Mouse (Mus musculus): Measurements from ENCODE around the gene P2rx3. TPM values are rescaled to one million over a fixed set of nuclear protein-coding genes. Genes with fewer than 3 reads are reported as not detected.

The P2rx3 gene
- polyA plus RNA-seq, 1 experiment = 0.54 TPM

- no peak overlapping the region for H3K4me3 ChIP-seq (ENCODE audit: control insufficient read depth, insufficient read depth, low read length)
- 85% methylated on average over 10 of the region's 10 CpGs for WGBS
- peaks cover 9% of the 10 kb centered on the region for H3K4me1 ChIP-seq (replicated peaks; ENCODE audit: control insufficient read depth, insufficient read depth, low read length)
- peaks cover 35% of the 10 kb centered on the region for H3K36me3 ChIP-seq (ENCODE audit: control insufficient read depth, insufficient read depth, low read length)
- H3K27ac ChIP-seq (ENCODE audit: control insufficient read depth, insufficient read depth, low read length) = no peak overlapping the region
- TF ChIP-seq POLR2A (IDR thresholded peaks at IDR 0.05; ENCODE audit: control insufficient read depth, extremely low read depth, insufficient read depth, low read length, poor library complexity) = no peak
- TF ChIP-seq CTCF (IDR thresholded peaks at IDR 0.05; ENCODE audit: borderline replicate concordance, control insufficient read depth, extremely low read depth, insufficient read depth, low read length, poor library complexity) = no peak
- no peak for DNase-seq
- H3K27me3 ChIP-seq (ENCODE audit: control insufficient read depth, insufficient read depth, low read length) = no peaks in the 10 kb centered on the region
Observed at GRCm38 (mm10) chr2:85047081-85047480, 9.8 kb upstream of the P2rx3 start.

GRCm38 (mm10) chr2:85046222-85046621, 9.0 kb upstream of the P2rx3 start:
- TF ChIP-seq CTCF (IDR thresholded peaks at IDR 0.05; ENCODE audit: borderline replicate concordance, control insufficient read depth, extremely low read depth, insufficient read depth, low read length, poor library complexity) (no peak), POLR2A (IDR thresholded peaks at IDR 0.05; ENCODE audit: control insufficient read depth, extremely low read depth, insufficient read depth, low read length, poor library complexity) (no peak)
- Histone ChIP-seq H3K4me3 (ENCODE audit: control insufficient read depth, insufficient read depth, low read length) (no peak overlapping the region), H3K27me3 (ENCODE audit: control insufficient read depth, insufficient read depth, low read length) (no peaks in the 10 kb centered on the region), H3K4me1 (replicated peaks; ENCODE audit: control insufficient read depth, insufficient read depth, low read length) (peaks cover 9% of the 10 kb centered on the region), H3K27ac (ENCODE audit: control insufficient read depth, insufficient read depth, low read length) (no peak overlapping the region), H3K36me3 (ENCODE audit: control insufficient read depth, insufficient read depth, low read length) (peaks cover 44% of the 10 kb centered on the region)
- DNase-seq = no peak
- WGBS = 94% methylated on average over 8 of the region's 8 CpGs

- H3K27ac ChIP-seq (ENCODE audit: control insufficient read depth, insufficient read depth, low read length) = no peak overlapping the region
Observed at GRCm38 (mm10) chr2:85043623-85044022, 6.4 kb upstream of the P2rx3 start.

GRCm38 (mm10) chr2:85038336-85038735, 1.1 kb upstream of the P2rx3 start:
- Histone ChIP-seq H3K4me1 (replicated peaks; ENCODE audit: control insufficient read depth, insufficient read depth, low read length) (peaks cover 15% of the 10 kb centered on the region), H3K4me3 (ENCODE audit: control insufficient read depth, insufficient read depth, low read length) (no peak overlapping the region; the same call in 1 of the 2 replicates), H3K36me3 (ENCODE audit: control insufficient read depth, insufficient read depth, low read length) (peaks cover 31% of the 10 kb centered on the region), H3K27me3 (ENCODE audit: control insufficient read depth, insufficient read depth, low read length) (no peaks in the 10 kb centered on the region), H3K27ac (ENCODE audit: control insufficient read depth, insufficient read depth, low read length) (no peak overlapping the region)
- DNase-seq = no peak
- WGBS = 93% methylated on average over 13 of the region's 13 CpGs
- TF ChIP-seq POLR2A (IDR thresholded peaks at IDR 0.05; ENCODE audit: control insufficient read depth, extremely low read depth, insufficient read depth, low read length, poor library complexity) (no peak), CTCF (IDR thresholded peaks at IDR 0.05; ENCODE audit: borderline replicate concordance, control insufficient read depth, extremely low read depth, insufficient read depth, low read length, poor library complexity) (no peak)

More at GRCm38 (mm10) chr2:85043623-85044022, 6.4 kb upstream of the P2rx3 start:
- 95% methylated on average over 7 of the region's 7 CpGs for WGBS
- H3K4me1 ChIP-seq (replicated peaks; ENCODE audit: control insufficient read depth, insufficient read depth, low read length) = peaks cover 6% of the 10 kb centered on the region
- H3K27me3 ChIP-seq (ENCODE audit: control insufficient read depth, insufficient read depth, low read length) = no peaks in the 10 kb centered on the region
- H3K4me3 ChIP-seq (ENCODE audit: control insufficient read depth, insufficient read depth, low read length) = no peak overlapping the region
- no peak for DNase-seq
- TF ChIP-seq CTCF (IDR thresholded peaks at IDR 0.05; ENCODE audit: borderline replicate concordance, control insufficient read depth, extremely low read depth, insufficient read depth, low read length, poor library complexity) = no peak
- no peak for TF ChIP-seq POLR2A (IDR thresholded peaks at IDR 0.05; ENCODE audit: control insufficient read depth, extremely low read depth, insufficient read depth, low read length, poor library complexity)
- H3K36me3 ChIP-seq (ENCODE audit: control insufficient read depth, insufficient read depth, low read length) = peaks cover 56% of the 10 kb centered on the region

- H3K27me3 ChIP-seq (ENCODE audit: control insufficient read depth, insufficient read depth, low read length) = no peaks in the 10 kb centered on the region
- peaks cover 16% of the 10 kb centered on the region for H3K36me3 ChIP-seq (ENCODE audit: control insufficient read depth, insufficient read depth, low read length)
- no peak overlapping the region for H3K27ac ChIP-seq (ENCODE audit: control insufficient read depth, insufficient read depth, low read length)
- WGBS = 18% methylated on average over 11 of the region's 11 CpGs
- H3K4me1 ChIP-seq (replicated peaks; ENCODE audit: control insufficient read depth, insufficient read depth, low read length) = peaks cover 15% of the 10 kb centered on the region
- peak overlapping the region; percentile 25 for H3K4me3 ChIP-seq (ENCODE audit: control insufficient read depth, insufficient read depth, low read length)
- TF ChIP-seq POLR2A (IDR thresholded peaks at IDR 0.05; ENCODE audit: control insufficient read depth, extremely low read depth, insufficient read depth, low read length, poor library complexity) = no peak
- no peak for TF ChIP-seq CTCF (IDR thresholded peaks at IDR 0.05; ENCODE audit: borderline replicate concordance, control insufficient read depth, extremely low read depth, insufficient read depth, low read length, poor library complexity)
- DNase-seq = no peak
Observed at GRCm38 (mm10) chr2:85036507-85037046, 685 bp downstream of the P2rx3 start.

- Histone ChIP-seq H3K4me1 (replicated peaks; ENCODE audit: control insufficient read depth, insufficient read depth, low read length) (peaks cover 15% of the 10 kb centered on the region), H3K36me3 (ENCODE audit: control insufficient read depth, insufficient read depth, low read length) (no peaks in the 10 kb centered on the region), H3K27me3 (ENCODE audit: control insufficient read depth, insufficient read depth, low read length) (no peaks in the 10 kb centered on the region), H3K4me3 (ENCODE audit: control insufficient read depth, insufficient read depth, low read length) (no peak overlapping the region), H3K27ac (ENCODE audit: control insufficient read depth, insufficient read depth, low read length) (no peak overlapping the region)
- no peak for TF ChIP-seq POLR2A (IDR thresholded peaks at IDR 0.05; ENCODE audit: control insufficient read depth, extremely low read depth, insufficient read depth, low read length, poor library complexity)
- TF ChIP-seq CTCF (IDR thresholded peaks at IDR 0.05; ENCODE audit: borderline replicate concordance, control insufficient read depth, extremely low read depth, insufficient read depth, low read length, poor library complexity) = no peak
- DNase-seq = no peak
- 8% methylated on average over 7 of the region's 7 CpGs for WGBS
Observed at GRCm38 (mm10) chr2:85034169-85034568, 3.1 kb downstream of the P2rx3 start.

GRCm38 (mm10) chr2:85033121-85033520, 4.1 kb downstream of the P2rx3 start:
- WGBS = 89% methylated on average over 2 of the region's 2 CpGs
- no peak overlapping the region for H3K4me3 ChIP-seq (ENCODE audit: control insufficient read depth, insufficient read depth, low read length)
- H3K27ac ChIP-seq (ENCODE audit: control insufficient read depth, insufficient read depth, low read length) = no peak overlapping the region
- no peaks in the 10 kb centered on the region for H3K27me3 ChIP-seq (ENCODE audit: control insufficient read depth, insufficient read depth, low read length)
- DNase-seq = no peak
- peaks cover 12% of the 10 kb centered on the region for H3K4me1 ChIP-seq (replicated peaks; ENCODE audit: control insufficient read depth, insufficient read depth, low read length)
- no peaks in the 10 kb centered on the region for H3K36me3 ChIP-seq (ENCODE audit: control insufficient read depth, insufficient read depth, low read length)
- TF ChIP-seq POLR2A (IDR thresholded peaks at IDR 0.05; ENCODE audit: control insufficient read depth, extremely low read depth, insufficient read depth, low read length, poor library complexity) = no peak
- TF ChIP-seq CTCF (IDR thresholded peaks at IDR 0.05; ENCODE audit: borderline replicate concordance, control insufficient read depth, extremely low read depth, insufficient read depth, low read length, poor library complexity) = no peak

All from thymus, adult 2 months (tissue).